Mouse (Mus musculus) gastrocnemius, adult 8-10 months (tissue): ENCODE results near the gene Cd83. TPM values are rescaled to one million over a fixed set of nuclear protein-coding genes. Genes with fewer than 3 reads are reported as not detected.

Source experiments
- DNase-seq, 2 experiments: peaks; one replicate each; pipeline ENCODE4 v3.0.0; 2022; ENCODE audit warnings: low spot score in 2 of 2
- total RNA-seq, 4 experiments: library from RNA; stranded (reverse); gene quantifications; 2 replicates each; pipeline ENCODE4 v1.2.4; 2022

Cd83 gene
- total RNA-seq, 4 experiments from 2014 or later: 0.22 to 1.2 (median 0.69) TPM

- no peak for DNase-seq
Measured at GRCm38 (mm10) chr13:43774605-43775426, 9.8 kb upstream of the Cd83 start.

GRCm38 (mm10) chr13:43775427-43775733 lies 9.2 kb upstream of the Cd83 start:
- no peak for DNase-seq

- DNase-seq: no peak
Measured at GRCm38 (mm10) chr13:43777321-43778002, 7.1 kb upstream of the Cd83 start.

GRCm38 (mm10) chr13:43778021-43778649 lies 6.4 kb upstream of the Cd83 start:
- no peak for DNase-seq

GRCm38 (mm10) chr13:43778971-43779370 lies 5.6 kb upstream of the Cd83 start:
- no peak for DNase-seq

GRCm38 (mm10) chr13:43780071-43780470 lies 4.5 kb upstream of the Cd83 start:
- no peak for DNase-seq

- DNase-seq: no peak
Measured at GRCm38 (mm10) chr13:43785712-43786072, 1.1 kb downstream of the Cd83 start.

GRCm38 (mm10) chr13:43786171-43786795 lies 1.7 kb downstream of the Cd83 start:
- no peak for DNase-seq

GRCm38 (mm10) chr13:43787262-43787661 lies 2.7 kb downstream of the Cd83 start:
- DNase-seq: no peak

GRCm38 (mm10) chr13:43788071-43788470 lies 3.5 kb downstream of the Cd83 start:
- DNase-seq: no peak

GRCm38 (mm10) chr13:43788983-43789645 lies 4.5 kb downstream of the Cd83 start:
- no peak for DNase-seq

- DNase-seq: no peak
Measured at GRCm38 (mm10) chr13:43790229-43791001, 5.8 kb downstream of the Cd83 start.

- no peak for DNase-seq
Measured at GRCm38 (mm10) chr13:43795334-43795733, 10.8 kb downstream of the Cd83 start.

GRCm38 (mm10) chr13:43798655-43799054 lies 14.1 kb downstream of the Cd83 start:
- DNase-seq: no peak

- no peak for DNase-seq
Measured at GRCm38 (mm10) chr13:43800136-43800535, 15.6 kb downstream of the Cd83 start.

- peak in 1 of 2 experiments; percentile 33 for DNase-seq
Measured at GRCm38 (mm10) chr13:43801961-43802360, 17.4 kb downstream of the Cd83 start.

GRCm38 (mm10) chr13:43802361-43803137 lies 18.0 kb downstream of the Cd83 start:
- no peak for DNase-seq

- no peak for DNase-seq
Measured at GRCm38 (mm10) chr13:43804648-43805047, 20.1 kb downstream of the Cd83 start.

GRCm38 (mm10) chr13:43805159-43805758 lies 20.7 kb downstream of the Cd83 start:
- no peak for DNase-seq
